Mouse (Mus musculus) left cerebral cortex, postnatal 10 days (tissue): Measurements from ENCODE around the gene Gm10128. TPM values are rescaled to one million over a fixed set of nuclear protein-coding genes. Genes with fewer than 3 reads are reported as not detected.
"Not testable (repeated sequence)": the region's sequence is repeated elsewhere in the genome, so short reads cannot be mapped to it uniquely, and the experiment has no call there.

Experiments used
- DNase-seq, 2 experiments: peaks; one replicate each; pipeline ENCODE4 v3.0.0; 2021 to 2022; ENCODE audit warnings: low spot score in 2 of 2, mixed read lengths in 1 of 2; ENCODE audit errors: extremely low spot score in 1 of 2
- intact Hi-C: fragments of 180-260 bp; cut with DNase I; formaldehyde crosslinking; loops from one replicate; pipeline ENCODE4 v1.15.1; 2025
- total RNA-seq, 2 experiments: library from RNA; stranded (reverse); gene quantifications; 2 replicates each; pipeline ENCODE4 v1.2.3; 2021

Gene Gm10128
- total RNA-seq = not detected

DNA sequence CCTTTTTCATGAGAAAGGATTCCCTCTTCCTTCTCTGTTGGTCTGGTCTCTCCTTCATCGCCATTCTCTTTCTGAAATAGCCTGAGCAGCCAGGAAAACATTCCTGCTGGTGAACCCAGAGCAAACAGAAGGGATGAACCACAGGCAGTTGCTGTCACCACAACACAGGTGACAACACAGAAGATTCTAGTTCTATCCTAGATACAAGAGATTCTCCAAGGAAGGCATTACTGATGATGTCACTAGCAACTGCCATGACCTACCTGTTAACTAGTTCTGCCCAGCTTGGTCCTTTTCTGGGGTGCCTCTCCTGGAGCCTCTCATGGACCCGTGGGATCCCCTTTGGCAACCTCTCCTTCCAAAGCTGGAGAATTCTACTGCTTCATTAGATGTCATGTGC, at the start of gene Gm10128:
TSS of gene Gm10128 (minus strand) at position 101 of the 400 bp plus-strand sequence.
- DNase-seq, intact Hi-C loops: not testable (repeated sequence)

DNA sequence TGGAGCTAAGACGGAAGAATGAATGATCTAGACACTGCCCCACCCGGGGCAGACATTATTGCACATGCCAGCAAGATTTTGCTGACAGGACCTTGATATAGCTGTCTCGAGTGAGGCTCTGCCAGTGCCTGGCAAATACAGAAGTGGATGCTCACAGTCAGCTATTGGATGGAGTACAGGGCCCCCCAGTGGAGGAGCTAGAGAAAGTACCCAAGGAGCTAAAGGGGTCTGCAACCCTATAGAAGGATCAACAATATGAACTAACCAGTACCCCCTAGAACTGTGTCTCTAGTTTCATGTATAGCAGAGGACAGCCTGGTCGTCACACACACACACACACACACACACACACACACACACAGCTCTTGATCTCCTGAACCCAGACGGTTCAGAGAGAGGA, 37.4 kb upstream of the Gm10128 start:
- peak in 1 of 2 experiments; percentile 25 for DNase-seq
- intact Hi-C loops = not testable (repeated sequence)

DNA sequence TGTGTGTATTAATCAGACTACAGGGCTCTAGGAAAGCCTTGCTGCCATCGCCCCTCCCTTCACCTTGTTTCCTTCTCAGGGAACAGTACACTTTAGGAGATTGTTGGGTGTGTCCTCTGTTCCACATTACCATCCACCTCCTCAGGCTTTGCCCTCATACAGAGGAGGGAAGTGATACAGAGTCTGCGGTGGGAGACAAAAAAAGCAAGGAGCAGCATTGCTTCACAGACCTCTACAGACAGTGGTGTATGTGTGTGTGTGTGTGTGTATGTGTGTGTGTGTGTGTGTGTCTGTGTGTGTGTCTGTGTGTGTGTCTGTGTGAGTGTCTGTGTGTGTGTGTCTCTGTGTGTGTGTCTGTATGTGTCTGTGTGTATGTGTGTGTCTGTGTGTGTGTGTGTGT, 18.7 kb upstream of the Gm10128 start:
- intact Hi-C loops = not testable (repeated sequence)
- DNase-seq = peak in 1 of 2 experiments; percentile 9

DNA sequence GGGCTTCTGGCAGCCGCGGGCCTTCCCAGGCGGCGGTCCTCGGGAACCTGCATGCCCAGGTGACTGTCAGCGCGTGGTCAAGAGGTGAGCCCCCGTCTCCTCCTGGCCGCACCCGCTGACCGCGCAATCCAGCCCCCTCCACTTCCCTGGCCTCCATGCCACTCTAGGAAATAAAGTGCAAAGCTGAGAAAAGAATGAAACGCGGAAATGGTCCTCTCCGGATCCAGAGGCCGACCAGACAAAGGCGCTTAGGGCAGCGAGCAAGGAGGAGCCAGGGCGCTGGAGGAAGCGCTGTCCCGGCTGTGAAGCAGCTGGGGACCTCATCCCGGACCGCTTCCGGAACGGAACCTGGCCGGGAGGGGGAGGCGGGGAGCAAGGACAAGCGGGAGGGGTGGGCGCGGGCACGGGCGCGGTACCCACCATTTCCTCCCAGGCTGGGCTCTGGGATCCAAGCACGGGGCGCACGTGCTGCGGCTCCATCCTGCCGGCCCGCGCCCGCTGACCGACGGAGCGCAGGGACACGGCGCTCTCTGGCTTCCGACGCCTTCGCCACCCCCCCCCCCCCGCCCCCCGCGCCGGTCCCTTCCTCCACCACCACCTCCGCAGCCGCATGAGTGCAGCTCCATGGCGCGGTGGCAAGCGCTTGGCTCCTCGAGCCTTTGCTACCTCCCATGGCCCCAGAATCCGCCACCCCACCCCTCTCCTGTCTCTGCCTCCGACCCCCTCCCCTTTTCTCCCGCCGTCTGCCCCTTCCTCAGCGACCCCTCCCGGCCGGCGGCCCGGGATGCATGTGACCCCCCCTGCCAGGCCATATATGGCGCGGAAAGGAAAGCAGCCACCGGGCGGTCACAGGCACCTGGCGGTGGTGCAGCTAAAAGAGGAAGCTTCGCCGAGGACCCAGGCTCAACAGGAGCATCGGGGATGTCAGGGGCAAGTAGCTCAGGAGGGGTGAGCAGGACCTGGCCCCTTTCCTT, 14.6 kb upstream of the Gm10128 start:
- intact Hi-C loops = not testable (repeated sequence)
- peak in 1 of 2 experiments; percentile 33 for DNase-seq

DNA sequence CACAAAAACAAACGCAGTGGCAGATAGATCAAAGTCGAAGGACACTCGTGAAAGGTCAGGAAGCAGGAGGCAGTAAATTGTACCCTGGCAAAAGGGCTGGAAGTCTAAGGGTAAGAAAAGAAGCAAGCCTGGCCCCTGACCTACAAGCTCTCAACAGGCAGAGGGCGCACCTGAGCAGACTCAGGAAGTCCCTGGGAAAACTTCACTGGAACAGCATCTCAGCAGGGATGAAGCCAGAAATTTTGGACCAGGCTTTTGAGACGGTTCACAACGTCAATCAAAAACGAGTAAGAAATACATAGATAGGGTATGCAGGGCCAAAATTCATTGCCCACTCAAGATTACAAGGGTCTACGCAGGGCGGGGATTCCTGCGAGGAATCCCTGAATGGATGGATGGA, 13.7 kb upstream of the Gm10128 start:
- DNase-seq, intact Hi-C loops: not testable (repeated sequence)

DNA sequence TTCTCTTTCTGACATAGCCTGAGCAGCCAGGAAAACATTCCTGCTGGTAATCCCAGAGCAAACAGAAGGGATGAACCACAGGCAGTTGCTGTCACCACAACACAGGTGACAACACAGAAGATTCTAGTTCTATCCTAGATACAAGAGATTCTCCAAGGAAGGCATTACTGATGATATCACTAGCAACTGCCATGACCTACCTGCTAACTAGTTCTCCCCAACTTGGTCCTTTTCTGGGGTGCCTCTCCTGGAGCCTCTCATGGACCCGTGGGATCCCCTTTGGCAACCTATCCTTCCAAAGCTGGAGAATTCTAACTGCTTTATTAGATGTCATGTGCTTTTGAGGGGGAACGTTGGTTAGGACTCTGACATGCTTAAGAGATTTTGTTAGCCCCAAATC, 48.3 kb downstream of the Gm10128 start, which contains the start of gene Gm10338:
TSS of gene Gm10338 (minus strand) at position 101 of the 400 bp plus-strand sequence.
- intact Hi-C loops, DNase-seq: not testable (repeated sequence)

Other genes with a start within 250 kb of the Gm10128 start
- gene Gm3755, start 193.1 kb downstream of the Gm10128 start, total RNA-seq = not detected
- 1 to 10 TPM; 3.5 to 4.1 TPM for gene Gm3752, start 160.2 kb downstream of the Gm10128 start, total RNA-seq
- gene Gm3558, start 75.4 kb downstream of the Gm10128 start, total RNA-seq = 10 to 100 TPM; 13.4 to 14.0 TPM
- not detected for gene Gm10338, start 48.4 kb downstream of the Gm10128 start, total RNA-seq
- not detected for gene Gm26661, start 147.6 kb upstream of the Gm10128 start, total RNA-seq
- gene Flnb, start 174.0 kb upstream of the Gm10128 start, total RNA-seq = 10 to 100 TPM; 48.7 to 48.9 TPM